Mouse (Mus musculus) right cerebral cortex, postnatal 36 days (tissue): ENCODE measurements around the gene Wfikkn1.

Experiments used
- DNase-seq, 2 experiments: peaks; one replicate each; pipeline ENCODE4 v3.0.0; 2022; ENCODE audit warnings: low spot score in 2 of 2, mixed read lengths in 1 of 2

Wfikkn1 gene

GRCm38 (mm10) chr17:25868601-25869191, 12.0 kb downstream of the Wfikkn1 start, which contains the start of gene Mcrip2:
Mcrip2 (minus strand) TSS chr17:25868764.
- peak; percentile 60 to 75 for DNase-seq

GRCm38 (mm10) chr17:25867836-25868600, 12.6 kb downstream of the Wfikkn1 start:
- no peak for DNase-seq

- no peak for DNase-seq
Observed at GRCm38 (mm10) chr17:25867509-25867835, 13.2 kb downstream of the Wfikkn1 start.

GRCm38 (mm10) chr17:25866172-25866571, 14.5 kb downstream of the Wfikkn1 start:
- no peak for DNase-seq

GRCm38 (mm10) chr17:25865288-25865687, 15.4 kb downstream of the Wfikkn1 start:
- DNase-seq, result no peak

- no peak for DNase-seq
Observed at GRCm38 (mm10) chr17:25864311-25864710, 16.3 kb downstream of the Wfikkn1 start.

GRCm38 (mm10) chr17:25863681-25864080, 17.0 kb downstream of the Wfikkn1 start:
- DNase-seq, result no peak

DNA sequence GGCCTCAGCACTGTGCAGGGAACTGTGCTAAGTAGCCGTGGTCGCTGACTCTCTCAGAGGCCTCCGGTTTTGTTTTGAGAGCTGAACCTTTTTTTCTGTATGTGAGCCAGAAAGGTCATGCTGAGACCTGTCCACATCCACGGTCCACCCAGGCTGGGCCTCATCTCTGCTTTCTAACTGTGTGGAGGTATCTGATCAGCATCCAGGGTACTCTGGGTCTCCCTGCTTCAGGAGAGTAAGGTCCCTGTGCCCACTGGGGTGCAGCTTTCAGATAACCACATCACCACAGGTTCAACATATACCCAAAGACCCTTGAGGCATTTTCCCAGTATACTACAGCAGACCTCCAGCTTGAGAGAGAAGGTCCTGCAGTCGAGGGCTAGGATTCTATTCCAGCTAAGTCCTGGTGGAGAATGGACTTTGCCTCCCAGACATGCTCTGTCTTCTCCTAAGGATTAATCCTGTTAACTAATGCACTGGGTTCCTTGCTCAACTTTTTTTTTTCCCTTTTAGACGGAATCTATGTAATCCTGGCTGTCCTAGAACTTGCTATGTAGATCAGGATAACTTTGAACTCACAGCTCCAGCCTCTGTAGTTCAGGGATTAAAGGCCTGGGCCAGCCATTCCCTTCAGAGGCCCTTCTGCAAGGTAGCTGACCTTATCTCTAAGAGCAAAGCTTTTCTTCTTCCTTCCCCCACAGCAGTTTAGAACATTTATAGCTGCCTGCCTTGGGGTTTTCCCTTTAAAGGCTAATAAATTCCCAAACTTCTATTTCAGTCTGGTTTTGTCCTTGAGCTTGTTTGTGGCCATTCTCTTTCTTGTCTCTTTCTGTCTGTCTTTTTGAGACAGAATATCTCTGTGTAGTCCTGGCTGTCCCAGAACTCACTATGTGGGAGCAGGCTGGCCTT, 18.7 kb downstream of the Wfikkn1 start:
- no peak for DNase-seq

- DNase-seq, result peak; percentile 94 to 95
Observed at GRCm38 (mm10) chr17:25860832-25861703, 19.6 kb downstream of the Wfikkn1 start, which contains the start of gene Wdr90. Wdr90 (minus strand) TSS chr17:25861501.

GRCm38 (mm10) chr17:25860229-25860628, 20.4 kb downstream of the Wfikkn1 start:
- DNase-seq, result no peak

- DNase-seq, result peak; percentile 93 to 94
Observed at GRCm38 (mm10) chr17:25844396-25844901, 36.2 kb downstream of the Wfikkn1 start, which contains the start of gene Rhot2. Rhot2 (minus strand) TSS chr17:25844851.

DNA sequence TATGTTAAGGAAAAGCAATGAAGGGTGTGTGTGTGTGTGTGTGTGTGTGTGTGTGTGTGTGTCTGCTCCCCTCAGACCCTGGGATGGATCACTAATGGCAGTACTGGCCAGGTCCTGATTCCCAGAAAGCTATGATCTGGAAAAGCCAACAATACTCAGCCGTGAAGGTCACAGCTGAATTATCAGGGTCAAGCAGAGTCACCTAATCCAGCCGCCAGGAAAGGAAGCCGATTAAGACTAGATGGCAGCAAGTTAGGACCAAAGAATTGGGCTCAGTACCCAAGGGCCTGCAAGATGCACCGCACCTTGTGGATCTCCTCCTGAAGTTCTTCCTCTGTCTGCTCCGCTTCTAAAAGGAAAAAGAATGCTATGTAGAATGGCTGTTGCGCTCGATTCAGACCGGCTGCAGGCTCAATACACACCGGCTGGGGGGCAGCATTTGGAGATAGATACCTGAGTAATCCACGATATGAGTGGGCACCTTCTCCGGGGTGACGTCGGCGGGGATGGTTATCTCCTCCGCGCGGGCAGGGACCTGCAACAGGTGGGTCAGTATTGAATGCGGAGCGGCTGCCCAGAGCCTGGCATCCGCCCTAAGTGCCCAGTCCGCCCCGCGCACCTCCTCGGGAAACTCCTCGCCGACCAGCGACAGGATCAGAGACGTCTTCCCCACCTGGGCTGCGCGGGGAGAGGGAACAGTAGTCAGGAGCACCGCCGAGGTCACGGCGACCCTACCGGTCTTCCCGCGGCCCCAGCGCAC, 36.8 kb downstream of the Wfikkn1 start:
- no peak for DNase-seq

GRCm38 (mm10) chr17:25843122-25843521, 37.5 kb downstream of the Wfikkn1 start:
- DNase-seq, result no peak

DNA sequence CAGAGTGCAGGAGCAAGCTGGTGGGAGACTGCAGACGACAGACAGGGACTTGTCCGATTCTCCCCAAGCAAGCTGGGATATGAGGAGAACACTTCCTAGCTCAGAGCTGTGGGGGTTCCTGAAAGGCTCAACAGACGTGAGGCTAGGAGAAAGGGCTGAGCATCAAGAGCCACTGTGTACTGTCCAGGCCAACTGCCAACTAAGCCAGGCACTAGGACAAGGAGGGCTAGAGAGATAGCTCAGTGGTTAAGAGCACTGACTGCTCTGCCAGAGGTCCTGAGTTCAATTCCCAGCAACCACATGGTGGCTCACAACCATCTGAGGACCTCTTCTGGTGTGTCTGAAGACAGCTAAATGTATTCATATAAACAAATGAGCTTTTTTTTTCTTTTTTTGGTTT, 38.1 kb downstream of the Wfikkn1 start:
- no peak for DNase-seq

GRCm38 (mm10) chr17:25841117-25841880, 39.4 kb downstream of the Wfikkn1 start, which contains the start of gene Gm20683:
Gm20683 (minus strand) TSS chr17:25841763.
- DNase-seq, result no peak

DNA sequence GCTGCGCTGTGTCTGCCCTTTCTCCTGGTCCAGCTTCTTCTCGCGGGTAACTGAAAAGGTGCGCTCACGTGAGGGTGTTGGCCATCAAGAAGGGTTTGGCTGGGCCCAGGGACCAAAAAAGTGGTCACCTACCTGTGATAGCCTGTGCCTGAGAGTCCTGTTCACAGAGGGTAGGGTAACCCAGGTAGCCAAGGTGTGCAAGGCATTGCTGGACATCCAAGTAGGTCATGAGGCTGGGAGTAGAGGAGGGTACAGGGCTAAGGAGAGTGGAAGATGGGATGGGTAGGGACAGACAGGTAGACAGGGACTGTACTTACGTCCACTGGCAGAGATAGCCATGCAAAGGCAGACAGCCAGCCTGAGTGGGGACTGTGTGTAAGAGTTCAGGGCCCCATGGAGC, 40.1 kb downstream of the Wfikkn1 start:
- DNase-seq, result no peak

DNA sequence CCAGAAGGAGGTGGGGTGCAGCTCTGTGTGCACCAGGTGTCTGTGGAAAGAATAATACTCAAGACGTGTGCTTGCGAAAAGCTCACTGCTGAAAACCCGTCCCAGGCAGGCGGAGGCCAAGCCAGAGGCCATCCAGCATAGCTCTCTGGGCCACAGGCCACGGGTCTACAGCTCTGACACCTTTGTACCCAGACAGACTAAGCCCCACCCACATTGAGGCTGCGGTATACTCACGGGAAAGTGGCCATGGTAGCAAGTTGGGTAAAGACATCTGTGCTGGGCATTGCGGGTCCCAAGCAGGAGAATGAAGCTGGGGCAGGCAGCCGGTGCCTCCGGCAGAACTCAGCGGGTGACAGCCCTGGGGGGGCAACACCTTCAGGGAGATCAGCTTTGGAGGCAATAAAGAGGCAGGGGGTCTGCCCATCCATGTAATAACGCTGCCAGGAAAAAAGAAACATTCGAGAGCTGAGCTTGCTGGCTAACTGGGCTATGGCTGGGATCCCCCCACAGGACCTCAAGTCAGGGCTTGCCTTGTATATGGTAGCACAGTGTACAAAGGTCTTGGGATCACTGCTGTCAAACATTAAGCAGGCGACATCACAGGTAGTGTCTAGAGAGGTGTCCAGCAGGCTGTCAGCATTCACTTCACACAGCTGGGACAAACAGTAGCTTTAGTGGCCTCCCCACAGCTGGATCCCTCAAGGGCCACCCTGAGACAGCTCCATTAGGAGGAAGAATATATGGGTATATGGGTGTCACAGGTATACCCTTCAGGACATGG, 41.0 kb downstream of the Wfikkn1 start:
- DNase-seq, result no peak

- no peak for DNase-seq
Observed at GRCm38 (mm10) chr17:25838904-25839303, 41.8 kb downstream of the Wfikkn1 start.

DNA sequence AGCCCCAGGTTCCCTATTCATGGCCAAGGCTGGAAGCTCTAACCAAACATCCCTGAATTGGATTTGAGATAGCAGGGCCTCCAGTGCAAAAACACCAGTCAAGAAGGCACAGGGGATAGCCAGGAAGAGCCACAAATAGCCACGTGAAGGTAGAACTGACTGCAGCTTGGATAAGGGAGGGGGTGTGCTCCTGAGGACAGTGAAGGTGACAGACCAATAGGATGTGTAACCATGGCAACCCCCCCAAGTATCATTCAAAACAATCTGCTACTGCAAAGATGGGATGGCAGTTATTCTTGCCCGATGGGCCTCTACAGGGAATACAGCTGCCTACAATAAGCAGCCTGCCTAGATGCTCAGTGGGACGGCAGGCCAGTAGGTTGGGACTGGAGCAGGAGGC, 43.1 kb downstream of the Wfikkn1 start:
- DNase-seq, result no peak
